Mouse (Mus musculus) small intestine, adult 2 months (tissue): ENCODE measurements around the gene Nlrc3.

Experiments used
- CTCF ChIP-seq: fragments of 200-500 bp; IDR thresholded peaks from 2 replicates; pipeline ENCODE4 v1.5.1; 2012; ENCODE audit warnings: low read depth, mild to moderate bottlenecking, control low read depth, inconsistent platforms, low read length, moderate library complexity, mixed read lengths; ENCODE audit not compliant: insufficient replicate concordance, insufficient read length; ENCODE audit errors: extremely low read depth
- POLR2A ChIP-seq: fragments of 200-500 bp; IDR thresholded peaks from 2 replicates; pipeline ENCODE4 v1.6.1; 2012; ENCODE audit warnings: low read depth, mild to moderate bottlenecking, control low read depth, inconsistent platforms, low read length, moderate library complexity

DNA sequence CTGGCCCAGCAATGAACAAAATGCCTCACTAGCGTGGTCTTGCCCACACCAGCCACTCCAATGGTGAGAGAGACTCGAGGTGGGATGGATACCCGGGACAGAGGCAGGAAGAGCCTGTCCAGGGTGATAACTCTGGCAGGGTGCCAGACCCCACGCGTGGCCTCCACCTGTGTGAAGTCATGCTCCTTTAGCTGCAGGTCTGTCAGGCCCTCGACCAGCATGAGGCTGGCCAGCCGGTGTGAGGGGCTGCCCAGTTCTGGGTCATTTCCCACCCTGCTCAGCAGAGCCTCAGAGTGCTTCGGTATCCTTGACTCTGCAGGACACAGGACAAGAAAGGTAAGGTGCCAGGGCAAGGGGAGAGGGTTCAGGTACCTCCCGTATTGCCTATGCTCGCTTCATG lies 11.4 kb downstream of the Nlrc3 start:
- no peak for TF ChIP-seq POLR2A
- no peak for TF ChIP-seq CTCF
